Mouse (Mus musculus) neural tube, embryonic 14.5 days (tissue): ENCODE measurements around the gene Atrnl1. TPM values are rescaled to one million over a fixed set of nuclear protein-coding genes. Genes with fewer than 3 reads are reported as not detected.

ENCODE experiments used
- ATAC-seq: fragments of 200-750 bp; cut with Nextera tagmentation; 2 replicates; pipeline ENCODE4 v1.8.0; 2017; ENCODE audit warnings: low read depth, mild to moderate bottlenecking, moderate TSS enrichment, moderate library complexity
- H3K27ac ChIP-seq: fragments of 300-500 bp; sonication (generic); 2 replicates; pipeline ENCODE4 v1.5.1; 2014; ENCODE audit warnings: low read depth, mild to moderate bottlenecking, control low read depth, low read length, moderate library complexity, mixed read lengths
- H3K27me3 ChIP-seq: fragments of 300-500 bp; sonication (generic); 2 replicates; pipeline ENCODE4 v1.6.1; 2014; ENCODE audit warnings: low read length; ENCODE audit not compliant: control insufficient read depth, insufficient read depth
- H3K36me3 ChIP-seq: fragments of 300-500 bp; sonication (generic); 2 replicates; pipeline ENCODE4 v1.6.1; 2014; ENCODE audit warnings: low read length, mixed read lengths; ENCODE audit not compliant: control insufficient read depth, insufficient read depth
- H3K4me1 ChIP-seq: fragments of 300-500 bp; sonication (generic); 2 replicates; pipeline ENCODE4 v1.6.1; 2014; ENCODE audit warnings: low read length; ENCODE audit not compliant: control insufficient read depth, insufficient read depth
- H3K4me2 ChIP-seq: fragments of 300-500 bp; sonication (generic); 2 replicates; pipeline ENCODE4 v1.6.1; 2014; ENCODE audit warnings: mild to moderate bottlenecking, low read depth, low read length, control low read depth
- H3K4me3 ChIP-seq: fragments of 300-500 bp; sonication (generic); 2 replicates; pipeline ENCODE4 v1.5.1; 2014; ENCODE audit warnings: low read depth, low read length, control low read depth, mixed read lengths
- H3K9ac ChIP-seq: fragments of 300-500 bp; sonication (generic); replicated peaks from 2 replicates; pipeline ENCODE4 v1.6.1; 2014; ENCODE audit warnings: low read depth, mild to moderate bottlenecking, control low read depth, low read length, mixed read lengths
- H3K9me3 ChIP-seq: fragments of 300-500 bp; sonication (generic); 2 replicates; pipeline ENCODE4 v1.6.1; 2016; ENCODE audit warnings: low read length; ENCODE audit not compliant: control insufficient read depth
- WGBS: fragments of 180-500 bp; shearing (Covaris S2); extraction: QIAGEN DNeasy Blood & Tissue Kit; methylation state at CpG from one replicate; pipeline ENCODE4 v1.1.7; 2014; 5-methylcytosine and 5-hydroxymethylcytosine counted together
- polyA plus RNA-seq: library from polyadenylated mRNA; unstranded; fragments of >200 nt; fragmentation: Nextera tagmentation; extraction: Ambion mirVana; gene quantifications from 2 replicates; pipeline ENCODE4 v1.2.1, GENCODE M21; 2014

Atrnl1 gene
- polyA plus RNA-seq, 1 experiment from 2014 or later: 8.6 TPM

- no peak overlapping the region for H3K9ac ChIP-seq
- 0 out of 2 replicates have a peak, but pooled peaks cover 3% of the 10 kb centered on the region for H3K4me1 ChIP-seq
- no peak overlapping the region for H3K4me2 ChIP-seq
- H3K27me3 ChIP-seq: no peaks in the 10 kb centered on the region
- H3K36me3 ChIP-seq: no peaks in the 10 kb centered on the region
- no peaks in the 10 kb centered on the region for H3K9me3 ChIP-seq
- WGBS: 71% methylated on average over 17 of the region's 17 CpGs
- no peak overlapping the region for H3K4me3 ChIP-seq
- 0 out of 2 replicates have a peak, but pooled peaks have one; percentile 65 for ATAC-seq
- H3K27ac ChIP-seq: no peak overlapping the region
Measured at GRCm38 (mm10) chr19:57816221-57816996, 205.6 kb downstream of the Atrnl1 start.

DNA sequence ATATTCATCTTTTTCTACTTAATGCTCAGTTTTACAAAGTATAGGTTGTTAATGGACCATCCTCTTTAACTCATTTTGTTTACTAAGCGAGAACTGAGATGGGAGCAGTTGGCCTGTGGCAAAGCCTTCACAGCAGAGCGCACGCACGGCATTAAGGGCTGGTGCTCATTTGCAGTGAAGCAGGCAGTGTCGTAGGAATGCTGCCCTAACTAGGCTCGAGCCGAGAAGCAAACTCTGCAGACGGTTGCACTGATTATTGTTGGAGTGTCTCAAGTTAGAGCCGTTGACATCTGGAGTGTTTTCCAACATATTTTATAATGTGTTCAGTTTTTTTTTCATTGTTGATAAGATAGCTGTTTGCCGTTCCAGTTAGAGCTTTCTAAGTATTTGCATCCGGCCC is 206.9 kb downstream of the Atrnl1 start:
- 66% methylated on average over 11 of the region's 11 CpGs for WGBS
- Histone ChIP-seq H3K4me3 (no peak overlapping the region), H3K27me3 (no peaks in the 10 kb centered on the region), H3K9me3 (no peaks in the 10 kb centered on the region), H3K4me2 (no peak overlapping the region), H3K9ac (no peak overlapping the region), H3K4me1 (0 out of 2 replicates have a peak, but pooled peaks cover 3% of the 10 kb centered on the region), H3K27ac (no peak overlapping the region), H3K36me3 (no peaks in the 10 kb centered on the region)
- no peak for ATAC-seq

GRCm38 (mm10) chr19:57823446-57823845 is 212.6 kb downstream of the Atrnl1 start:
- H3K36me3 ChIP-seq: no peaks in the 10 kb centered on the region
- H3K9me3 ChIP-seq: no peaks in the 10 kb centered on the region
- ATAC-seq: no peak
- no peaks in the 10 kb centered on the region for H3K4me1 ChIP-seq
- H3K4me3 ChIP-seq: no peak overlapping the region
- H3K27me3 ChIP-seq: no peaks in the 10 kb centered on the region
- H3K4me2 ChIP-seq: no peak overlapping the region
- H3K27ac ChIP-seq: no peak overlapping the region
- WGBS: 78% methylated on average over 4 of the region's 4 CpGs
- H3K9ac ChIP-seq: no peak overlapping the region

DNA sequence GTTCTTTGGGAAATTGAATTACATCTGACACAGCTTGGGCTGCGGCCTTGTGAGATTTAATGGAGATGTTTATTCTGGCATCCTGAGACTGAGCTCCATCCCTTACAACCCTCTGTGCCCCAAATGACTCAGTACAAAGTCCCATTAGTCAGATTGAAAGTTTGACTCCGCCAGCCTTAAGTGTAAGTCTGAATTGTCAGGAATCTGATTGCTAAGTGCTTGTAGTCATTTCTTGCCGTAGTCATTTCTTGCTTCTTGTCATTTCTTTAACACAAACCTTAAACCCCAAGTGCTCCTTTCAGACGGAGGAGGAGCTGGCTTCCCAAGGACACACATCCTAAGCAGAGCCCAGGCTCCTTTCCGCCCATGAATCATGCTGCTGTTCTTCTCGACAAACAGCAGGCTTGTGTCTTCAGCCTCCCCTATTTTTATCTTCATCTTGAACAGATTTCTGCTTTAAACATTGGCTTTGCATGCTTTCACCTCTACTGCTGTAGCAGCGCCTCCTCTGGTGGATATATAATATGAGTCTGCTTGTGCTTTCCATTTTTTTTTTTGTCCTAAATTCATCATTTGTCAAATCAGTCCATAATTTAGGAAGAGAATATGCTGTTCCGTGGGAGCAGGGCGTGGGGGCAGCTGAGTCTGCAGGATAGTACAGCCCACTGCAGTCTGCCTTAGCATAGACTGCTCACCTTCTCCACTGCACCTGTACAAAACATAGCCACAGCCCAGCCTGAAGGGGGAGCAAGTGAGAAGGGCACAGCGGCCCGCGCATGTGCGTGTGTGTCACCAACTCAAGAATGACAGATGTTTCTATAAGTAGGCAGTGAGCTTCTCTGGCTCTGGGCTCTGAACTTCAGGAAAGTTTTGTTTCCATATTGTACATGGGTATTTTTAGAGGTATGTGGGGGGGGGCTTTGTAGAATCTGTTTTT is 214.7 kb downstream of the Atrnl1 start:
- no peaks in the 10 kb centered on the region for H3K4me1 ChIP-seq
- H3K27ac ChIP-seq: no peak overlapping the region
- WGBS: 88% methylated on average over 13 of the region's 13 CpGs
- H3K9me3 ChIP-seq: no peaks in the 10 kb centered on the region
- no peaks in the 10 kb centered on the region for H3K36me3 ChIP-seq
- no peak for ATAC-seq
- no peak overlapping the region for H3K9ac ChIP-seq
- H3K27me3 ChIP-seq: no peaks in the 10 kb centered on the region
- H3K4me3 ChIP-seq: no peak overlapping the region
- H3K4me2 ChIP-seq: no peak overlapping the region

- Histone ChIP-seq H3K9ac (no peak overlapping the region), H3K27ac (no peak overlapping the region), H3K4me3 (no peak overlapping the region), H3K27me3 (no peaks in the 10 kb centered on the region), H3K36me3 (no peaks in the 10 kb centered on the region), H3K4me1 (no peaks in the 10 kb centered on the region), H3K9me3 (no peaks in the 10 kb centered on the region), H3K4me2 (no peak overlapping the region)
- WGBS: 87% methylated on average over 7 of the region's 7 CpGs
- no peak for ATAC-seq
Measured at GRCm38 (mm10) chr19:57833083-57833482, 222.2 kb downstream of the Atrnl1 start.

- no peak overlapping the region for H3K9ac ChIP-seq
- H3K27ac ChIP-seq: no peak overlapping the region
- no peak for ATAC-seq
- no peaks in the 10 kb centered on the region for H3K9me3 ChIP-seq
- no peak overlapping the region for H3K4me3 ChIP-seq
- 37% methylated on average over 6 of the region's 6 CpGs for WGBS
- no peak overlapping the region for H3K4me2 ChIP-seq
- H3K4me1 ChIP-seq: no peaks in the 10 kb centered on the region; the same call in 1 of the 2 replicates
- no peaks in the 10 kb centered on the region for H3K27me3 ChIP-seq
- H3K36me3 ChIP-seq: no peaks in the 10 kb centered on the region
Measured at GRCm38 (mm10) chr19:57837882-57838281, 227.0 kb downstream of the Atrnl1 start.

- Histone ChIP-seq H3K9ac (no peak overlapping the region), H3K9me3 (no peaks in the 10 kb centered on the region), H3K27me3 (no peaks in the 10 kb centered on the region), H3K4me1 (no peaks in the 10 kb centered on the region; the same call in 1 of the 2 replicates), H3K4me2 (no peak overlapping the region), H3K4me3 (no peak overlapping the region), H3K27ac (no peak overlapping the region), H3K36me3 (no peaks in the 10 kb centered on the region)
- 46% methylated on average over 9 of the region's 9 CpGs for WGBS
- no peak for ATAC-seq
Measured at GRCm38 (mm10) chr19:57838546-57838945, 227.7 kb downstream of the Atrnl1 start.

DNA sequence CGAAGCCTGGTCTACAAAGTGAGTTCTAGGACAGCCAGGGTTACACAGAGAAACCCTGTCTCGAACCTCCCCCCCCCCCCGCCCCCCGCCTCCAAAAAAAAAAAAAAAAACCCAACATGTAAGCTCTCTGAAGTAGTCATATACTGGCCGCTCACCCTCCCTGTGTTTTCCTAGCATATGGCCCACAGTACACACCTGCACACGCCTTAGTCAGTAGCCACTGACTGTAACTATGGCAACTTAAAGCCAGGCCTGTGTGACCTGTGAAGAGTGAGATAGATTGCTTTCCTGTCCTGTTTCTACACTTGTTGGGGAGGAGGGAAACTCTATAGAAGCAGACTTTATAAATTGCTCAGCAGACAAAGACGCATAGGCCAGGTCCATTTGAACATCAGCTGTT is 239.1 kb downstream of the Atrnl1 start:
- H3K9me3 ChIP-seq: no peaks in the 10 kb centered on the region
- H3K36me3 ChIP-seq: no peaks in the 10 kb centered on the region
- 68% methylated on average over 6 of the region's 7 CpGs for WGBS
- ATAC-seq: no peak
- no peak overlapping the region for H3K4me2 ChIP-seq
- no peaks in the 10 kb centered on the region for H3K27me3 ChIP-seq
- H3K4me1 ChIP-seq: no peaks in the 10 kb centered on the region
- H3K9ac ChIP-seq: no peak overlapping the region
- no peak overlapping the region for H3K27ac ChIP-seq
- no peak overlapping the region for H3K4me3 ChIP-seq

- H3K36me3 ChIP-seq: no peaks in the 10 kb centered on the region
- WGBS: 85% methylated on average over 4 of the region's 4 CpGs
- H3K9me3 ChIP-seq: no peaks in the 10 kb centered on the region
- H3K4me1 ChIP-seq: peaks cover 11% of the 10 kb centered on the region
- H3K27me3 ChIP-seq: no peaks in the 10 kb centered on the region
- H3K9ac ChIP-seq: no peak overlapping the region
- H3K27ac ChIP-seq: no peak overlapping the region
- H3K4me2 ChIP-seq: no peak overlapping the region
- H3K4me3 ChIP-seq: no peak overlapping the region
- no peak for ATAC-seq
Measured at GRCm38 (mm10) chr19:57868350-57868749, 257.5 kb downstream of the Atrnl1 start.
